Mouse (Mus musculus): ENCODE results near the gene Paics.

- TF ChIP-seq CTCF (IDR thresholded peaks at IDR 0.05; ENCODE audit: low read depth): no peak
- TF ChIP-seq EP300 (IDR thresholded peaks at IDR 0.05; ENCODE audit: low read depth): no peak
Observed at GRCm38 (mm10) chr5:76942505-76942904, 8.6 kb upstream of the Paics start.
